Mouse (Mus musculus) heart, adult 2 months (tissue): Measurements from ENCODE around the gene Gpn1. TPM values are rescaled to one million over a fixed set of nuclear protein-coding genes. Genes with fewer than 3 reads are reported as not detected.

Experiments used
- DNase-seq, 2 experiments: peaks; one replicate each; pipeline ENCODE4 v3.0.0; 2021
- H3K27ac ChIP-seq: fragments of 200-600 bp; 2 replicates; pipeline ENCODE4 v1.8.1; 2022
- H3K27me3 ChIP-seq: fragments of 200-500 bp; 2 replicates; pipeline ENCODE4 v1.6.1; 2012; ENCODE audit warnings: mild to moderate bottlenecking, low read length, inconsistent platforms, mixed read lengths; ENCODE audit not compliant: control insufficient read depth, insufficient read depth
- H3K36me3 ChIP-seq: fragments of 200-500 bp; 2 replicates; pipeline ENCODE4 v1.6.1; 2012; ENCODE audit warnings: low read length, inconsistent platforms; ENCODE audit not compliant: control insufficient read depth, insufficient read depth
- H3K4me1 ChIP-seq: fragments of 200-500 bp; 2 replicates; pipeline ENCODE4 v1.6.1; 2011; ENCODE audit warnings: low read length; ENCODE audit not compliant: control insufficient read depth, insufficient read depth
- H3K4me3 ChIP-seq: fragments of 200-600 bp; 2 replicates; pipeline ENCODE4 v1.8.1; 2022
- H3K79me2 ChIP-seq: fragments of 200-500 bp; replicated peaks from 2 replicates; pipeline ENCODE4 v1.6.1; 2012; ENCODE audit warnings: mild to moderate bottlenecking, inconsistent platforms, low read length, moderate library complexity, mixed read lengths; ENCODE audit not compliant: control insufficient read depth, insufficient read depth
- H3K9ac ChIP-seq: fragments of 200-500 bp; 2 replicates; pipeline ENCODE4 v1.6.1; 2012; ENCODE audit warnings: low read depth, mild to moderate bottlenecking, control low read depth, inconsistent platforms, low read length, mixed read lengths
- CTCF ChIP-seq: fragments of 200-600 bp; IDR thresholded peaks from 2 replicates; pipeline ENCODE4 v1.8.1; 2022; ENCODE audit warnings: antibody characterized with exemption, mild to moderate bottlenecking, moderate library complexity
- EP300 ChIP-seq: fragments of 200-500 bp; IDR thresholded peaks from 2 replicates; pipeline ENCODE4 v1.6.1; 2011; ENCODE audit warnings: low read depth, low read length, control low read depth; ENCODE audit not compliant: insufficient read depth
- POLR2A ChIP-seq: fragments of 200-500 bp; IDR thresholded peaks from 2 replicates; pipeline ENCODE4 v1.6.1; 2011; ENCODE audit warnings: mild to moderate bottlenecking, low read depth, low read length, control low read depth; ENCODE audit not compliant: insufficient read depth
- WGBS: fragments of 180-500 bp; shearing (Covaris S2); methylation state at CpG from one replicate; pipeline ENCODE4 v1.1.7; 2018; 5-methylcytosine and 5-hydroxymethylcytosine counted together
- intact Hi-C: fragments of 180-260 bp; cut with DNase I; formaldehyde crosslinking; loops from one replicate; pipeline ENCODE4 v1.15.1; 2025
- polyA plus RNA-seq: library from polyadenylated mRNA; depleted of rRNA; stranded (reverse); fragments of >200 nt; gene quantifications from 2 replicates; pipeline ENCODE4 v1.2.3, GENCODE M21; 2012; rRNA removed
- total RNA-seq, 2 experiments: library from RNA; stranded (reverse); gene quantifications; 2 replicates each; pipeline ENCODE4 v1.2.3; 2021

Gene Gpn1
- total and polyA plus RNA-seq, 3 experiments: 12.9 to 23.1 (median 23.1) TPM

DNA sequence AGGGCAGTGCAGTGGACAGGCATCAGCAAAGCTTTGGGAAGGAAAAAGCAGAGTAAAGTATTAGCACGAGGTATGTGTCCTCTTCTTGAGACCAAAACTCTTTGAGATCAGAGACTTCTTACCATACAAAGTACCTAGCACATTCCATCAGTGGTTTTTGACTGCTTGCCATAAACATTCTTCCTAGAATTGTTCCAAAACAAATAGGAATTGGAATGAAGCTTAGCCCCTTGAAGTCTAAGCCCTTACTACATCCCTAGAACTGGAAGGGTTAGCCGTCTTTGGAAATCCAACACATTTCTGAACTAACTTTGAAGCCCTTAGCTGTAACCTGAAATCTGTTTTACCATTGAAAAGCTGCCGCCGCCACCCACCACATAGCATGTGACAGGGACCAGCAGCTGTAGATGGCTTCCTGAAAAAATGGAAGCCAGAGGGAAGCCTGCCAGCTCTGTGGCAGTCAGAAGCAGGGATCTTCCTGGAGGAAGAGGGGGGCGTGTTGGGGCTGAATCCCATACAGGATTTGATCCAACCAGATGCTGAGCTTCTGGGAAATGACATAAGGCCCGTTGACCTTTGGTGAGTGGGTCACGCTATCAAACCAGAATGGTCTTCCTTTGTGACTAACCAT is 67.6 kb downstream of the Gpn1 start:
- H3K79me2 ChIP-seq: no peaks in the 10 kb centered on the region
- 46% methylated on average over 7 of the region's 7 CpGs for WGBS
- H3K9ac ChIP-seq: no peak overlapping the region
- peaks cover 2% of the 10 kb centered on the region for H3K36me3 ChIP-seq
- intact Hi-C loops: loop anchor here (2.0 to 5.0 kb wide), 3 partner anchors 35 to 581 kb away; partner anchors contain the start of genes Babam2, Mrpl33 and Rbks
- peak; percentile 58 to 67 for DNase-seq
- no peak for TF ChIP-seq EP300
- no peak for TF ChIP-seq CTCF
- TF ChIP-seq POLR2A: no peak
- no peaks in the 10 kb centered on the region for H3K27me3 ChIP-seq
- H3K4me3 ChIP-seq: no peak overlapping the region
- H3K4me1 ChIP-seq: peaks cover 23% of the 10 kb centered on the region
- peak overlapping the region; percentile 52 for H3K27ac ChIP-seq

Other genes with a start within 250 kb of the Gpn1 start
- gene Krtcap3, start 243.1 kb upstream of the Gpn1 start, total RNA-seq: 1 to 10 TPM; 1.2 to 1.5 TPM
- gene Krtcap3, start 243.1 kb upstream of the Gpn1 start, polyA plus RNA-seq: 6.4 and 7.2 TPM in 2 replicates
- gene Ift172, start 203.6 kb upstream of the Gpn1 start, total RNA-seq: 10 to 100 TPM; 37.2 to 42.9 TPM
- 28.0 and 30.2 TPM in 2 replicates for gene Ift172, start 203.6 kb upstream of the Gpn1 start, polyA plus RNA-seq
- 1 to 10 TPM; 2.7 to 3.8 TPM for gene Fndc4, start 198.7 kb upstream of the Gpn1 start, total RNA-seq
- gene Fndc4, start 198.7 kb upstream of the Gpn1 start, polyA plus RNA-seq: 7.3 and 9.5 TPM in 2 replicates
- gene Gckr, start 197.3 kb upstream of the Gpn1 start, total RNA-seq: not detected
- 0.32 TPM in 1 of 2 replicates, not detected in the other for gene Gckr, start 197.3 kb upstream of the Gpn1 start, polyA plus RNA-seq
- gene Zfp512, start 42.3 kb upstream of the Gpn1 start, total RNA-seq: 10 to 100 TPM; 23.7 to 25.1 TPM
- gene Zfp512, start 42.3 kb upstream of the Gpn1 start, polyA plus RNA-seq: 12.7 and 17.9 TPM in 2 replicates
- not detected for gene 4930548H24Rik, start 9.0 kb upstream of the Gpn1 start, total RNA-seq
- not detected in 2 replicates for gene 4930548H24Rik, start 9.0 kb upstream of the Gpn1 start, polyA plus RNA-seq
- gene Slc4a1ap, start 32.3 kb downstream of the Gpn1 start, total RNA-seq: 10 to 100 TPM; 20.8 to 22.6 TPM
- 7.5 and 13.1 TPM in 2 replicates for gene Slc4a1ap, start 32.3 kb downstream of the Gpn1 start, polyA plus RNA-seq
- gene Supt7l, start 33.1 kb downstream of the Gpn1 start, total RNA-seq: 10 to 100 TPM; 13.3 to 14.6 TPM
- gene Supt7l, start 33.1 kb downstream of the Gpn1 start, polyA plus RNA-seq: 11.2 and 14.4 TPM in 2 replicates
- 100 to 1,000 TPM; 281 to 332 TPM for gene Mrpl33, start 102.2 kb downstream of the Gpn1 start, total RNA-seq
- 47.7 and 66.6 TPM in 2 replicates for gene Mrpl33, start 102.2 kb downstream of the Gpn1 start, polyA plus RNA-seq
- gene Rbks, start 202.9 kb downstream of the Gpn1 start, total RNA-seq: 1 to 10 TPM; 4.3 to 4.4 TPM
- 2.3 and 2.7 TPM in 2 replicates for gene Rbks, start 202.9 kb downstream of the Gpn1 start, polyA plus RNA-seq
- gene Babam2, start 202.9 kb downstream of the Gpn1 start, total RNA-seq: 10 to 100 TPM; 28.4 to 32.9 TPM
- 25.2 and 34.4 TPM in 2 replicates for gene Babam2, start 202.9 kb downstream of the Gpn1 start, polyA plus RNA-seq